In genomic region chr7:66200791-66201450, GRCm38 (mm10) we compare ENCODE assay signal across 10 mouse cellular contexts.
DNase-seq lines count a peak whose midpoint lies in the region; ATAC-seq and TF ChIP-seq lines count a peak whose summit lies in the region.
"Had no signal": no experiment of that assay in that cellular context is flagged by ENCODE, and none has a peak within 500 bp of the region (broad histone marks: within the 10 kb centered on the region; RNA-seq: fewer than 3 reads in every experiment).

No protein-coding gene starts in this region.

- TF ChIP-seq CTCF in kidney, postnatal 0 days (IDR thresholded peaks at IDR 0.05; ENCODE audit: low read depth), result no peak
- no peak for TF ChIP-seq CTCF in kidney, adult 2 months (conservative IDR thresholded peaks at IDR 0.05; ENCODE audit: insufficient read depth, insufficient read length, low read depth, low read length)
- no peak for TF ChIP-seq CTCF in lung, adult 2 months (IDR thresholded peaks at IDR 0.05; ENCODE audit: insufficient read depth, low read length)

- TF ChIP-seq POLR2A in kidney, adult 2 months (IDR thresholded peaks at IDR 0.05; ENCODE audit: low read depth, low read length), result no peak
- TF ChIP-seq POLR2A in lung, adult 2 months (IDR thresholded peaks at IDR 0.05; ENCODE audit: borderline replicate concordance, extremely low read depth, low read depth, low read length), result no peak

- H3K27me3 ChIP-seq in kidney, postnatal 0 days (ENCODE audit: insufficient read depth, low read length), result no peaks in the 10 kb centered on the region
- H3K27me3 ChIP-seq in kidney, adult 2 months (replicated peaks; ENCODE audit: control insufficient read depth, insufficient read depth, low read length), result no peaks in the 10 kb centered on the region
- H3K27me3 ChIP-seq in embryonic facial prominence, embryonic 12.5 days, result no peaks in the 10 kb centered on the region
- no peaks in the 10 kb centered on the region for H3K27me3 ChIP-seq in limb, embryonic 10.5 days (ENCODE audit: low read depth, poor library complexity, severe bottlenecking)
- no peaks in the 10 kb centered on the region for H3K27me3 ChIP-seq in neural tube, embryonic 14.5 days (ENCODE audit: control insufficient read depth, insufficient read depth, low read length)

- WGBS in kidney, postnatal 0 days, result 19% methylated on average over 8 of the region's 8 CpGs
- WGBS in kidney, adult 2 months, result 27% methylated on average over 8 of the region's 8 CpGs
- 32% methylated on average over 8 of the region's 8 CpGs for WGBS in embryonic facial prominence, embryonic 12.5 days
- WGBS in limb, embryonic 10.5 days, result 59% methylated on average over 8 of the region's 8 CpGs
- 38% methylated on average over 8 of the region's 8 CpGs for WGBS in neural tube, embryonic 14.5 days
- 34% methylated on average over 8 of the region's 8 CpGs for WGBS in lung, adult 2 months

- ATAC-seq in kidney, postnatal 0 days (replicated peaks; ENCODE audit: low FRiP score, low read depth), result peak; percentile 61
- ATAC-seq in embryonic facial prominence, embryonic 12.5 days (ENCODE audit: insufficient number of reproducible peaks, insufficient read depth, low FRiP score, low TSS enrichment), result no peak
- ATAC-seq in neural tube, embryonic 14.5 days (ENCODE audit: low read depth), result peak; percentile 65; the same call in 1 of the 2 replicates

- H3K4me2 ChIP-seq in kidney, postnatal 0 days (ENCODE audit: low read length), result no peak overlapping the region
- H3K4me2 ChIP-seq in embryonic facial prominence, embryonic 12.5 days (replicated peaks), result no peak overlapping the region
- no peak overlapping the region for H3K4me2 ChIP-seq in neural tube, embryonic 14.5 days (ENCODE audit: low read depth, low read length)

- no peaks in the 10 kb centered on the region for H3K36me3 ChIP-seq in kidney, postnatal 0 days (ENCODE audit: insufficient read depth, low read length)
- H3K36me3 ChIP-seq in kidney, adult 2 months (ENCODE audit: control insufficient read depth, insufficient read depth, low read length), result no peaks in the 10 kb centered on the region
- H3K36me3 ChIP-seq in embryonic facial prominence, embryonic 12.5 days, result no peaks in the 10 kb centered on the region
- no peaks in the 10 kb centered on the region for H3K36me3 ChIP-seq in limb, embryonic 10.5 days
- no peaks in the 10 kb centered on the region for H3K36me3 ChIP-seq in neural tube, embryonic 14.5 days (ENCODE audit: control insufficient read depth, insufficient read depth, low read length)

- no peak overlapping the region for H3K4me3 ChIP-seq in kidney, postnatal 0 days (replicated peaks; ENCODE audit: low read depth, low read length)
- H3K4me3 ChIP-seq in kidney, adult 2 months (ENCODE audit: insufficient read depth, low read depth, low read length), result no peak overlapping the region
- H3K4me3 ChIP-seq in embryonic facial prominence, embryonic 12.5 days, result no peak overlapping the region
- no peak overlapping the region for H3K4me3 ChIP-seq in limb, embryonic 10.5 days
- no peak overlapping the region for H3K4me3 ChIP-seq in neural tube, embryonic 14.5 days (ENCODE audit: low read depth, low read length)
- H3K4me3 ChIP-seq in lung, adult 2 months (replicated peaks; ENCODE audit: extremely low read depth, low read depth, low read length), result no peak overlapping the region

- H3K27ac ChIP-seq in kidney, postnatal 0 days, result no peak overlapping the region
- H3K27ac ChIP-seq in kidney, adult 2 months (ENCODE audit: insufficient read depth, low read depth, low read length), result no peak overlapping the region
- 0 out of 2 replicates have a peak overlapping the region, but pooled peaks have one; percentile 30 for H3K27ac ChIP-seq in embryonic facial prominence, embryonic 12.5 days
- H3K27ac ChIP-seq in limb, embryonic 10.5 days, result peak overlapping the region; percentile 12; the same call in 1 of the 2 replicates
- H3K27ac ChIP-seq in neural tube, embryonic 14.5 days (ENCODE audit: low read depth, low read length), result no peak overlapping the region

- H3K9ac ChIP-seq in kidney, postnatal 0 days (ENCODE audit: low read depth, low read length), result no peak overlapping the region
- H3K9ac ChIP-seq in embryonic facial prominence, embryonic 12.5 days, result no peak overlapping the region
- H3K9ac ChIP-seq in neural tube, embryonic 14.5 days (replicated peaks; ENCODE audit: low read depth, low read length), result no peak overlapping the region

- no peaks in the 10 kb centered on the region for H3K4me1 ChIP-seq in kidney, postnatal 0 days (replicated peaks; ENCODE audit: insufficient read depth, low read length)
- no peaks in the 10 kb centered on the region for H3K4me1 ChIP-seq in kidney, adult 2 months (ENCODE audit: control insufficient read depth, insufficient read depth, low read length)
- H3K4me1 ChIP-seq in embryonic facial prominence, embryonic 12.5 days, result peaks cover 22% of the 10 kb centered on the region
- H3K4me1 ChIP-seq in limb, embryonic 10.5 days, result peaks cover 33% of the 10 kb centered on the region
- H3K4me1 ChIP-seq in neural tube, embryonic 14.5 days (ENCODE audit: control insufficient read depth, insufficient read depth, low read length), result no peaks in the 10 kb centered on the region
- no peaks in the 10 kb centered on the region for H3K4me1 ChIP-seq in lung, adult 2 months (ENCODE audit: control insufficient read depth, insufficient read depth, low read length)

- peak; percentile 31 for DNase-seq in kidney, postnatal 0 days (ENCODE audit: low spot score)
- DNase-seq in kidney, adult 2 months, result no peak
- DNase-seq in limb, embryonic 10.5 days (ENCODE audit: low spot score), result no peak
- DNase-seq in adrenal gland, adult 18-20 months (ENCODE audit: low spot score in 2 of 2), result no peak
- no peak for DNase-seq in cerebellum, postnatal 14 days
- DNase-seq in lung, adult 2 months, result no peak
- DNase-seq: heart, postnatal 10 days; right cerebral cortex, postnatal 4 days had no signal

- no peaks in the 10 kb centered on the region for H3K9me3 ChIP-seq in kidney, postnatal 0 days (replicated peaks; ENCODE audit: low read length)
- H3K9me3 ChIP-seq in embryonic facial prominence, embryonic 12.5 days, result no peaks in the 10 kb centered on the region
- H3K9me3 ChIP-seq in limb, embryonic 10.5 days (replicated peaks), result no peaks in the 10 kb centered on the region
- no peaks in the 10 kb centered on the region for H3K9me3 ChIP-seq in neural tube, embryonic 14.5 days (ENCODE audit: control insufficient read depth, low read length)

Comparison
In these comparisons a context has a peak if more than half of its experiments do, and no peak if none do; other contexts are left out.
1. H3K27ac ChIP-seq: peak in embryonic facial prominence, embryonic 12.5 days (single experiment) and limb, embryonic 10.5 days (single experiment); none in kidney, postnatal 0 days (single experiment), kidney, adult 2 months (single experiment) and neural tube, embryonic 14.5 days (single experiment).